Mouse (Mus musculus): ENCODE results near the gene Pah. TPM values are rescaled to one million over a fixed set of nuclear protein-coding genes. Genes with fewer than 3 reads are reported as not detected.

The Pah gene
- total RNA-seq, 1 experiment from 2014 or later, result 78.8 TPM

DNA sequence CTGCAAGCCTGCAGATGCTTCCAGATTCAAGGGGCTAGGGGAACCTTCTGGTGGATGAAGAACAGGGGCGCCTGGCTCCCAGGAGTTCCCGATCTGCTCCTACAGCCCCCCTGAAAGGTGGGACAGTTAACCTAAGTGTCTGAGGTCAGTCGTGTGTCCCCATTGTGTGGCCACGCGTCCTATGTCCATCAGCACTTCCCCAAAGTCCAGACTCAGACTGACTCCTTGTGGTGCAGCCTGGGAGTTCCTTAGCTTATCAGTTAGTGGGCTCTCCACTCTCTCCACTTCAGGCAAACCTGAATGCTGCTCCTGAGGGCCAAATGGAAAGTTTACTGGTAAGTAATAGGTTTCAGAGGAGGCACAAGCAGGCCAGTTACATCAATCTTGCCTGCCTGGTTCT lies 19.3 kb upstream of the Pah start:
- DNase-seq, result no peak

DNA sequence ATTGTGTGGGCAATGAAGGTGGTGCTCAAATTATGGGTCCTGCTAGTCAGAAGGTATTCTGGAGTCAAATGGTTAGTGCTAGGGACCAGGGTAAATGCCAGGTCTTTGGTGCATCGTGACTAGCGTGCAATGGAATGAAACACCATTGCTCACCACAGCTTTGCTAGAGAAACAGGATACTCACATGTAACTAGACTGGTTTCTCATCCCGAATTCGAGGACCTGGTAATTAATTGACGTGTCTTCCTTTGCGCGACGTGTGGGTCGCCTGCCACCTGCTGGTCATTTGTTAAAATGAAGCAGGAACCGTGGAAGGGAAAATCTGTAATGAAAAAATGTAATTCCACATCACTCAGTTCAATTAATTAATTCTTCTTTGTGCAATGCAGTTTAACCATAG lies 17.6 kb upstream of the Pah start:
- peak; percentile 74 for DNase-seq

GRCm38 (mm10) chr10:87508581-87508980 lies 13.0 kb upstream of the Pah start:
- DNase-seq, result no peak

DNA sequence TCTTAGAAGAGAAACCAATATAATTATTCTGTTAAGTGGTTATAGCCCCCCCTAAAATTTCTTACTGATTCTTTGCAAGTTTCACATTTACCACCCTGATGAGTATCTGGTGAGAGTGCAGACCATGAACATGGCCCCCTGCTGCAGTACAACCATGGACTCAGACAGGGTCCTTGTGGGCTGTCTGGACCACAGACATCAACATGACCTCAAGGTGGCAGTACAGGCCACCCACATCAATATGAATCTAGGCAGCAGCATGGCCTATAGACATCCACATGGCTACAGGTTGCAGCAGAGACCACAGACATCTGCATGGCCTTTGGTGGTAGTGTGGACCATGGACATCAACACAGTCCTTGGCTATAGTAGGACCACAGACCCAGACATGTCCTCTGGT lies 8.5 kb upstream of the Pah start:
- DNase-seq, result no peak

DNA sequence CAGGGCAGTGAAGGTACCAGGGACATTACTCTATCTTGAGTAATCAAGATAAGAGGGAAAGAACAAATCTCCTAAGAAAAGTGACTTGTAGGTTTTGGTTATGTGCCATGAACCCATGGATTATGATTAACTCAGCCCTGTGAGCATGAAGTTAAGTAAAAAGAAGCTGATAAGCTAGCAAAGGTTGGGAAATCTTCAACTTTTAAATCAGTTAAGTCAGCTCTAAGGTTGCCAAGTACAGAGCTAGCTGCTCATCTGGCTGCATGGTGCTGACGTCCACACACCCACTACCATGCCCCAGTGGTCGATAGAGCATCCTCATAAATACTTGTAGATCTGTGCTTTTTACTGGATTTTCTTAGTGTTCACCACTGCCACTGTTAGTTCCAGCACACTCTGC lies 3.0 kb upstream of the Pah start:
- DNase-seq, result no peak

DNA sequence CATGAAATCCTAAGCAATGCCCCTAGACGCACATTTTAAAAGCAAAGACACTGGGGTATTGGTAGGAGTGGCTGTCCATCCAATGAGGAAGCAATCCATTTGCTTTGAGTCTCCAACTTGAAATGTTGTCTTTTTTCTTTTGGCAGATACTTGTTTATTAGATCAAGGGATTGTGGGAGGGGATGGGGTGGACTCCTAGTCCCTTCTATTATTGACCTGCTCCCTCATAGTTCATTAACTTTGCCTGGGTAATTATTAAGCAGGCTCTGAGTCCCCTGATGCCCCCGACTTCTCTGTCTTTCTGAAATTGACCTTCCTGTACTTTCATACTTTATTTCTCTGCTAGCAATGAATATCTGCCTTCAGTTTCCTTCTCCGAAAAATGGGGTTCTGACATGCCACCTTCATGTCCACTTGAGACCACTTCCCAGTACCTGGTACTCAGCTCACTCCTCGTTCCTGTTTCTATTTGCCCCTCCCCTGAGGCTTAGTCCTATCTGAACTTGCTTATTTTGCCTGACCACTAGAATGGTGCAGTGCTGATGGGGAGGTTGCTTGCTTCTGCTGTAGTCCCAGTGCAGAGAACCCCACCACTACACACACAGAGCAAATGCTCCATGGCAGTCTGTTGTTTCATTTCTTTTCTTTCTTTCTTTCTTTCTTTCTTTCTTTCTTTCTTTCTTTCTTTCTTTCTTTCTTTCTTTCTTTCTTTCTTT lies 1.0 kb upstream of the Pah start:
- DNase-seq, result no peak

DNA sequence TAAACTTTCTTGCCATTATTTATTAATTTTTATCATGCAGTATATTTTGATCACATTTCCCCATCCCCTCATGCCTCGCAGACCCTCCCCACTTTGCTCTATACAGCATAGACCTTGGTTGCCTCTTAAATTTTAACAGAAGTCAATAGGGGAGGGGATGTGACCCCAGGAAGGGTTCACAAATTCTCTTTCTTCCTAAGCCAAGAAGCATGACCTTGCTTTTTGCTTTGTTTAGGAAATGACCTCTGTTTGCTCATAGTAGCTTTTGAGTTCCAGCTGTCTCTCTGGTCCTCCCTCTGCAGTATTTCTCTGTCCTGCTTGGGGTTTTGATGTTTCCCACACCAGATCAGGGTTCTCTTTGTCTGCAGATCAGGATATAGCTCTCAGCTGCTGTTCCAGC lies 12.6 kb downstream of the Pah start:
- DNase-seq, result no peak

DNA sequence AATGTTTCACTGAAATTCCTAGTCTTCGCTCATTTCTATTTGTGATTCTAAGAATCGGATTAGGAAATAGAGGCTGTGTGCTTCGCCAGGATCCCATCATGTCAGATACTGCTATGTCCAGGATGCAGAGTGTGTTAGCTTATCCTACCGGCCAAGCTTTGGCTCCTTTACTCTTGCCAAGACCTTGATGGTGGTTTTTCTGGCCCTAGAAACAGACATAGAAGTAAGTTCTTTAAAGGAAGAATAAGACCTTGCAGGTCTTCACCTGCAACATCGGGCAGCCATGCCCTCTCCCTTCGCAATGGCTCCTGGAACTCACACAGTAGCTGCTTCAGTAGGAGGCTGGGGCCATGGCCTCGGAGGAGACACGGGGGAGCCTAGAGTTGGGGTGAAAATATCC lies 24.2 kb downstream of the Pah start:
- DNase-seq, result no peak

DNA sequence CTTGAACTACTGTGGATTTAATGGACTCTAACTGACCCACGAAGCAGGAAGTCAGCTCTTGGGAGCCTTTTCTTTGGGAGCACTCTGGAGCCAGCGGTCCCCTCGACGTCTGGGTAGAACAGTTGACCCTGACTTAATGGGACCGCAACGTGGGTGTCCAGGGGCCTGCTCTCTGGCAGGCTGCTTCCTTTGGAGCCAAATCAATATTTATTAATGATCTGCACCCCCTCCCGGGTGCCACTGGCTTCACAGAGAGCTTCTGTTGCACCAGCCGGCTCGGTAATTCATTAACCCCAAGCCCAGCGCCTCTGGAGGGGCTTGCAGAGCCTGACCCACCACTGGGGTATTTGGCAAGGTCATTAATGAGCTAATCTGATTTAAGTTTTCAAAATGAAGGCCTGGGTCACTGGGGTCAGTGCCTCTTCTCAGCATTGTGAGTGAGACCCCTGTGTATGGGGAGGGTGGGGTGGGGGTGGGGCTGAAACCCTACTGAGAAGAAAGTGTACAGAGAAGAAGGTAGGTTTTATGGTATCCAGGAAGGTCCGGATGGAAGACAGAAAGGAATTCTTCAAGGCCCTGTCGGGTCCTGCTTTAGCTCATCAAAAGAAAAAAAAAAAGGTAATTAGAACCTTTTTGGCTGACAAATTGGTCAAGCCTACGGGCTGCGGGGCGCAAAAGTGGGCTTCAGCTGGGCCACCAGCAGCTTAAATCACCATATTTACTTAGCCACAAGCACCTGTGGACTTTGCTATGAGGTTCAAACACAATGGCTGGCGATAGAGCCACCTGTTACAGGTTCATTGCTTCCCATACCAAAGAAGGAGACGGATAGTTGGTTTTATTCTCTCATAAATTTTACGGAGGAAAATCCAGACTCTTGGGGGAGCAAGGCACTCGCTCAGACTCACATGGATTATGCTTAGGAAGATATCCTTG lies 25.0 kb downstream of the Pah start:
- DNase-seq, result no peak

DNA sequence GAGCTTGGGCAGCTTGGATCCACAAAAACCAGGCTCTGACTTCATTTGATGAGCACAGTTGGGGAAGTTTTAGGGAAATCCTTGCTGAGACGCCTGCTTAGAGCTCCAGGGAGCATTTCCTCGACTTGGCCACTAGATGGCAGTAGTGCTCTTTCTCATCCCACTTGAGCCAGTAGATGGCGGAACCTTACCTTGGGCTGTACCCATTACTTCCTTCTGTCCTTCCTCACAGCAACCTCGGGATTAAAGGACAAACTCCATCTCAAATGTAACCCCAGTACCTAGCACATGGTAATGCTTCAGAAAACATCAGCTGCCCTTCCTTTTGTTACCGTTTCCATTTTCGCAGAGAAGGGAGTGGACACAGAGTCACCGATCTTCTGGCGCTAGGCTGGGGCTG lies 31.1 kb downstream of the Pah start:
- peak; percentile 67 for DNase-seq

DNA sequence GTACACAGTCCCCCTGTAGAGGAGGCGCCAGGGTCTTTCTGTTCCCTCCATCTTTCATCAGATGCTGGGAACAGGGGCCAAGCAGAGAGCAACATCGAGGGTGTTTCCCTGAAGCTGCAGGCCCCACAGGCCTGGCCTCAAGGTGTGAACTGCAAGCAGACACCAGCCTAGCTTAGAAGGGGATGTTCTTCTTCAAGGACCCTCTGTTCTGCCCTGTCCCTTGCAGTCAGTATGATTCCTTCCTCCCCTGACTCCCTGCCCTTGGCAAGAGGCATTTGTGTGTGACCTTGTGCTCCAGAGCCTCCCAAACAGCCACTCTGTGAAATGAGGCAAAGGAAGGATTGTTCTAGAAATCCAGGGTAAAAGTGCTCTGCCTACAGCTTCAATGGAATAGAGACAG lies 34.8 kb downstream of the Pah start:
- peak; percentile 34 for DNase-seq

DNA sequence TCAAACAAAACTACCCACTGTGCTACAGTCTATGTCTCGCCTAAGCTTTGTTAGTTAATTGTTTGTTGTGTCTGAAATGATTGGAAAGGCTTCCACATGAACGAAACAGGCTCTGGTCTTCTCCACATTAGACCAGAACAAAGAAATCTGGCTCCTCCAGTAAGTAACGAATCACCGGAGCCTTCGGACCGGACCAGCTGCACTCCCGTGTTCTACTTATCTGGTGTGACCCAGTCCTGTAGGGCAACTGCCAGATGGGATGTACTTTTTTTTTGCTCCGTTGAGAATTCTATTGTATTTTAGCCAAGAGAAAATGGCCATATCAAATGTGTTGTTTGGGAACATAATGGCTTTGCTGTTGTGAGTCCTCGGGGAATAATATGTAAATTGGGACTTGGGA lies 42.2 kb downstream of the Pah start:
- no peak for DNase-seq

GRCm38 (mm10) chr10:87565712-87566111 lies 44.1 kb downstream of the Pah start:
- peak; percentile 10 for DNase-seq

GRCm38 (mm10) chr10:87572500-87572899 lies 50.9 kb downstream of the Pah start:
- DNase-seq, result peak; percentile 15

GRCm38 (mm10) chr10:87586696-87587095 lies 65.1 kb downstream of the Pah start:
- peak; percentile 84 for DNase-seq

GRCm38 (mm10) chr10:87593916-87594315 lies 72.3 kb downstream of the Pah start:
- DNase-seq, result peak; percentile 9

DNA sequence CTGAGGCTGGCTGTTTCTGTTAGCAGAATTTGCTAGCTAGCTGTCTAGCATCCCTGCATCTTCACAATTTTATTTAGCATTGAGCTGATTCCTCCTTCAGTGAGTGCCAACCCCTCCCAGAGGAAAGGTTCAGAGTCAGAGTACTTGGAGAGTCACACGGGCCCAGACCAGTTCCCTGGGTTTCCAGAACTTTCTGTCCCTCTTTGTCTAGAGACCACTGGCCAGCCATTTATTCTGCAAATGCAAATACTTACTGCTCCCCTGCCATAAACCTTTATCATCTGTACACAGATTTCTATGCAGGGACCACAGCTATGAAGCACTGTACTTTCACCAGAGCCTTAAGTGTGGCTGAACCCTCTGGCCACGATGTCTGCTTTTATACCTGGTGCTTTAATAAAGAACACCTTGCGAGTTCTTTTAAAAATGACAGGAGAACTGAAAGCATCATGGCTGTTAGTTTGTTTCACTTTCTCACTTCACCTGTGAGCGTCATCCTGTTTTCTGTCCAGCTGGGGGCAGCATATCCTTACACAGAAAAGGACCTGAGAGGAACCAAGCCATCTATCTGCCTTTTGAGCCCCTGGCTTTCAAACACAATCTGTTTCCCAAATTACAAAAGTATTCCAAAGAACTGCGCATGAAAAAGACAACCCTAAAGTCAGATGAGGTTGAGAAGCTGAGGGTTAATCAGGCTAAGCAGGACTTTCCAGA lies 74.9 kb downstream of the Pah start:
- DNase-seq, result peak; percentile 61

DNA sequence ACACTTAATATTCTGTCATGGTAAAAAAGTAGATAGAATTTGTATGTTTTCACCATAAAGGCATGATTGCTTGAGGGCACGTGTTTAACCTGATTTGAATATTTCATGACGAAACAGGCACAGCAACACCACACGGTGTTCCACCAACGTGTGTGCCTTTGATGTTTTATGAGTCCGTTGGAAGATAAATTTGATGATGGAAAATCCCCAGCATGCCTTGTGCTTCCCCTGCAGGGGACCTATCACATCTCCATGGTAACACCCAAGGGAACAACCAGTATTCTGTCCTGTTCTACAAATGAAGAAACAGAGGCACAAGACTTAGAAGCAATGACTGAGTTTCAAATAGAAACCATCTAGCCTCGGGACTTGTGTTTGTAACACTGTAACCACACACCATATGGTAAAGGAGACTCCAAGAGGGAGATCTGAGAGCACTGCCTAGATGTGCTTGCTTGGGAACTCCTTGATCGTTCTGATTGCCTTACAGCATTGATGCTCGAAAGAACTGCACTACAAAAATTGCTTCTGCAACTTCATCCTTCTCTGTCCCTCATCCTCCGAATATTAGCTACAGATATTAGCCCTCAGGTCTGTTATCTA lies 75.6 kb downstream of the Pah start:
- DNase-seq, result no peak

GRCm38 (mm10) chr10:87602151-87602550 lies 80.6 kb downstream of the Pah start:
- DNase-seq, result no peak

DNA sequence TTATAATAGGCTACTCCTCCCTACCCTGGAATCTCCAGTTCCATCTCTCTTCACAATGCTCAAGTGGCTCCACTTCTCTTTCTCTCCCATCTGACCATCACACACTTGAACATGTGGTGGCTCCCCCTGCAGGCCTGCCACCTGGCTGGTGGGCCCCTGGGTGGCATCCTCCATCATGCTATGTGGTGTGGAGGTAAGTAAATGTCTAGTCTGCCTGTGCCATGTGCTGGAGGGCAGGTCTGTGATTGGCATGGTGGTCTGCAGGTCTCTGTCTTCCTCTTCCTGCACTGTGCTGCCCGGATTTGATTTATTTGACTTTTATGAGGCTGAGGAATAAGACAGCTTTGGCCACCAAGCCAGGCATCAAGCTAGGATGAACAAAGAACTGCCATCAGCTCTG lies 103.6 kb downstream of the Pah start:
- no peak for DNase-seq
